Mouse (Mus musculus): Measurements from ENCODE around the gene Col16a1. TPM values are rescaled to one million over a fixed set of nuclear protein-coding genes. Genes with fewer than 3 reads are reported as not detected.
A peak's percentile ranks its signal among the peaks of the same experiment; 100 is the strongest.

Col16a1 gene
- polyA plus RNA-seq, 1 experiment = 4.4 TPM

- Histone ChIP-seq H3K36me3 (ENCODE audit: control insufficient read depth, insufficient read depth, low read length) (no peaks in the 10 kb centered on the region), H3K4me3 (ENCODE audit: control insufficient read depth, insufficient read depth, low read length) (no peak overlapping the region), H3K27ac (ENCODE audit: control insufficient read depth, insufficient read depth, low read length) (no peak overlapping the region), H3K4me1 (replicated peaks; ENCODE audit: control insufficient read depth, insufficient read depth, low read length) (peaks cover 8% of the 10 kb centered on the region), H3K27me3 (ENCODE audit: control insufficient read depth, insufficient read depth, low read length) (no peaks in the 10 kb centered on the region)
- no peak for DNase-seq
- WGBS = 88% methylated on average over 8 of the region's 8 CpGs
- no peak for TF ChIP-seq POLR2A (IDR thresholded peaks at IDR 0.05; ENCODE audit: control insufficient read depth, extremely low read depth, insufficient read depth, low read length, poor library complexity)
- TF ChIP-seq CTCF (IDR thresholded peaks at IDR 0.05; ENCODE audit: borderline replicate concordance, control insufficient read depth, extremely low read depth, insufficient read depth, low read length, poor library complexity) = no peak
Observed at GRCm38 (mm10) chr4:130022952-130023351, 24.7 kb upstream of the Col16a1 start.

- no peak overlapping the region for H3K27ac ChIP-seq (ENCODE audit: control insufficient read depth, insufficient read depth, low read length)
- no peaks in the 10 kb centered on the region for H3K27me3 ChIP-seq (ENCODE audit: control insufficient read depth, insufficient read depth, low read length)
- no peaks in the 10 kb centered on the region for H3K36me3 ChIP-seq (ENCODE audit: control insufficient read depth, insufficient read depth, low read length)
- TF ChIP-seq POLR2A (IDR thresholded peaks at IDR 0.05; ENCODE audit: control insufficient read depth, extremely low read depth, insufficient read depth, low read length, poor library complexity) = no peak
- no peak for DNase-seq
- H3K4me3 ChIP-seq (ENCODE audit: control insufficient read depth, insufficient read depth, low read length) = no peak overlapping the region
- WGBS = 87% methylated on average over 10 of the region's 10 CpGs
- H3K4me1 ChIP-seq (replicated peaks; ENCODE audit: control insufficient read depth, insufficient read depth, low read length) = peaks cover 1% of the 10 kb centered on the region; the same call in 1 of the 2 replicates
Observed at GRCm38 (mm10) chr4:130023511-130024231, 24.0 kb upstream of the Col16a1 start.

- WGBS = 53% methylated on average over 8 of the region's 8 CpGs
- H3K27me3 ChIP-seq (ENCODE audit: control insufficient read depth, insufficient read depth, low read length) = no peaks in the 10 kb centered on the region
- H3K4me3 ChIP-seq (ENCODE audit: control insufficient read depth, insufficient read depth, low read length) = no peak overlapping the region
Observed at GRCm38 (mm10) chr4:130025544-130025943, 22.1 kb upstream of the Col16a1 start.

GRCm38 (mm10) chr4:130031146-130031545 is 16.5 kb upstream of the Col16a1 start:
- no peaks in the 10 kb centered on the region for H3K36me3 ChIP-seq (ENCODE audit: control insufficient read depth, insufficient read depth, low read length)
- H3K27ac ChIP-seq (ENCODE audit: control insufficient read depth, insufficient read depth, low read length) = no peak overlapping the region
- no peak overlapping the region for H3K4me3 ChIP-seq (ENCODE audit: control insufficient read depth, insufficient read depth, low read length)
- no peaks in the 10 kb centered on the region for H3K27me3 ChIP-seq (ENCODE audit: control insufficient read depth, insufficient read depth, low read length)
- H3K4me1 ChIP-seq (replicated peaks; ENCODE audit: control insufficient read depth, insufficient read depth, low read length) = no peaks in the 10 kb centered on the region
- DNase-seq = no peak
- TF ChIP-seq CTCF (IDR thresholded peaks at IDR 0.05; ENCODE audit: borderline replicate concordance, control insufficient read depth, extremely low read depth, insufficient read depth, low read length, poor library complexity) (no peak), POLR2A (IDR thresholded peaks at IDR 0.05; ENCODE audit: control insufficient read depth, extremely low read depth, insufficient read depth, low read length, poor library complexity) (no peak)
- 85% methylated on average over 2 of the region's 2 CpGs for WGBS

More at GRCm38 (mm10) chr4:130025544-130025943, 22.1 kb upstream of the Col16a1 start:
- Histone ChIP-seq H3K4me1 (replicated peaks; ENCODE audit: control insufficient read depth, insufficient read depth, low read length) (no peaks in the 10 kb centered on the region), H3K36me3 (ENCODE audit: control insufficient read depth, insufficient read depth, low read length) (no peaks in the 10 kb centered on the region), H3K27ac (ENCODE audit: control insufficient read depth, insufficient read depth, low read length) (no peak overlapping the region)
- TF ChIP-seq POLR2A (IDR thresholded peaks at IDR 0.05; ENCODE audit: control insufficient read depth, extremely low read depth, insufficient read depth, low read length, poor library complexity) (no peak), CTCF (IDR thresholded peaks at IDR 0.05; ENCODE audit: borderline replicate concordance, control insufficient read depth, extremely low read depth, insufficient read depth, low read length, poor library complexity) (no peak)
- no peak for DNase-seq

DNA sequence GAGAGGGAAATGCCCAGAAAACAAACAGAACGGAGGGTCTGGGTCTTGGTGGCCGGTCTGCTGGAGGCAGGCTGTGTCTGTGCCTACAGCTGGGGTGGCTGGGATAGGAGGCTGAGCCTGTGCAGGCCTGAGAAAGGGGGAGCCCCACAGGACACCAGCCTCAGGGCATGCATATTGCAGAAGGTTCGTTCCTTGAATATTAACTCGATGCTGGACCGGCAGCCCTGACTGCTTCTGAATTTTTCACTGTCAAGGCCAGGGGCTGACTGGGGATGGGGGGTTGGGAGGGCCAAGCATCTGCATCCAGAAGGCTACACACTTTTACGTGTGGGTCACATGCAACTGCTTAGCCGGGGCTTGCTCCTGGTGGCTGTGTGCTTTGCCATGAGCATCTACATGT is 14.1 kb upstream of the Col16a1 start:
- TF ChIP-seq CTCF (IDR thresholded peaks at IDR 0.05; ENCODE audit: borderline replicate concordance, control insufficient read depth, extremely low read depth, insufficient read depth, low read length, poor library complexity) (no peak), POLR2A (IDR thresholded peaks at IDR 0.05; ENCODE audit: control insufficient read depth, extremely low read depth, insufficient read depth, low read length, poor library complexity) (no peak)
- H3K4me3 ChIP-seq (ENCODE audit: control insufficient read depth, insufficient read depth, low read length) = no peak overlapping the region

DNA sequence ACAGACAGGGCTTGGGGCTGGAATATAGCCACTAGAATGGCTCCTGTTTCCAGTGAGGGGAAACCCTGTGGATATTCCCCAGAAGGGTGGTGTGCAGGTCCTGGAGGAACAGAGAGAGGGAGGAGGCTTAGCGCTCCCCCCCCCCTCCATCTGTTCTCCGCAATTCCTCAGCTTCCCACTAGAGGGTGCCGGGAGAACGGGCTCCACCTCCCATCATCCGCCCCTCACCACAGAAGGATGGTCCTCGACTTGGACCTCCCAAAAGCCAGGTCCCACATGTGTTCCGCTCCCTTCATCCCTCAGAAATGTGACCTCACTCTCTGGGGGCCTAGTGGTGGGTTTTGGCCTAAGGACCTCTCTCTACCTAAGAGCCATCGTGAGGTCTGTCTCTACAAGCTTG is 11.5 kb upstream of the Col16a1 start:
- H3K36me3 ChIP-seq (ENCODE audit: control insufficient read depth, insufficient read depth, low read length) = no peaks in the 10 kb centered on the region
- H3K4me3 ChIP-seq (ENCODE audit: control insufficient read depth, insufficient read depth, low read length) = no peak overlapping the region

More for the DNA sequence above, 14.1 kb upstream of the Col16a1 start:
- H3K36me3 ChIP-seq (ENCODE audit: control insufficient read depth, insufficient read depth, low read length) = no peaks in the 10 kb centered on the region
- no peaks in the 10 kb centered on the region for H3K4me1 ChIP-seq (replicated peaks; ENCODE audit: control insufficient read depth, insufficient read depth, low read length)
- H3K27ac ChIP-seq (ENCODE audit: control insufficient read depth, insufficient read depth, low read length) = no peak overlapping the region
- no peaks in the 10 kb centered on the region for H3K27me3 ChIP-seq (ENCODE audit: control insufficient read depth, insufficient read depth, low read length)
- whole genome bisulfite sequencing = 89% methylated on average over 7 of the region's 7 CpGs
- no peak for DNase-seq

More for the DNA sequence above, 11.5 kb upstream of the Col16a1 start:
- peak; percentile 33 for DNase-seq
- peak; percentile 83; the same call in 1 of the 2 replicates for TF ChIP-seq CTCF (IDR thresholded peaks at IDR 0.05; ENCODE audit: borderline replicate concordance, control insufficient read depth, extremely low read depth, insufficient read depth, low read length, poor library complexity)
- 0 out of 2 replicates have a peak, but pooled peaks have one; percentile 22 for TF ChIP-seq POLR2A (IDR thresholded peaks at IDR 0.05; ENCODE audit: control insufficient read depth, extremely low read depth, insufficient read depth, low read length, poor library complexity)
- Histone ChIP-seq H3K4me1 (replicated peaks; ENCODE audit: control insufficient read depth, insufficient read depth, low read length) (no peaks in the 10 kb centered on the region), H3K27me3 (ENCODE audit: control insufficient read depth, insufficient read depth, low read length) (no peaks in the 10 kb centered on the region), H3K27ac (ENCODE audit: control insufficient read depth, insufficient read depth, low read length) (no peak overlapping the region)
- 14% methylated on average over 8 of the region's 8 CpGs for WGBS

All from thymus, adult 2 months (tissue).